Mouse (Mus musculus) monocyte, adult 2 months (primary cell): ENCODE results near the gene Fkbp11.

Source experiments
- DNase-seq, 2 experiments: peaks; one replicate each; pipeline ENCODE4 v3.0.0; 2022; ENCODE audit warnings: low spot score in 2 of 2, low read depth in 1 of 2

The Fkbp11 gene

DNA sequence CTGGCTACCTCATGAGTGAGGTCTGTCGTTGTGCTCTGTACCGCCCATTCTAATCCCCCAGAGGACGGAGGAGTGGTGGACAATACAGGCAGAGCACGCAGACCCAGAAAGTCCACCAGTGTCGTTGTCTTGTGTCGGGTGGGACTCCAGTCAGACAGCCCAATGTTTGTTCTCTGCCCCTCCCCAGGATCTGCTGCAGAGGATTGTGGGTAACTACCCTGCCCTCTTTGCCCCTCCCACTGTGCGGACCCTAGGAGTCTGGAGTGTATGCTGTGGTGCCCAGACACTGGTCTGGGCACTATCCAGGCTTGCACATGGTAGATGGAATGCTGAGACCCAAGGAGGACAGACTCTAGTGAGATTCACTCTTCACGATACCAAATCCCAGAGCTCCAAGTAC is 31.8 kb downstream of the Fkbp11 start:
- no peak for DNase-seq

DNA sequence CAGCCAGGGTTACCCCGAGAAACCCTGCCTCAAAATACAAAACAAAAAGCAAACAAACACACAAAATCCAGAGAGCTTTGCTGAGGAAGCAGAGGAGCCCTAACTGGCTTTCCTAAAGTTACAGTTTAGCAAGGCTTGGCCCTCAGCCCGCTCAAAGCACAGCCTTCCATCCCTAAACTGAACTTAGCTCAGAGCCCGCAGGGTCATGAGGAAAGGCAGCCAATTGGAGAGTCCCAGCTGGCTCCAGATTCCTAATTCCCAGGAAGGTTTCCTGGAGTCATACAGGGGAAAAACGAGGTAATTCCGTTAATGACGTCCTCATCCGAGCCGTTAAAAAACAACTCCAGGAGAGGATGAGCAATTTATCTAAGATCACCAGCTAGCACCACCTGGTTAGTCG is 32.3 kb downstream of the Fkbp11 start:
- DNase-seq: no peak

DNA sequence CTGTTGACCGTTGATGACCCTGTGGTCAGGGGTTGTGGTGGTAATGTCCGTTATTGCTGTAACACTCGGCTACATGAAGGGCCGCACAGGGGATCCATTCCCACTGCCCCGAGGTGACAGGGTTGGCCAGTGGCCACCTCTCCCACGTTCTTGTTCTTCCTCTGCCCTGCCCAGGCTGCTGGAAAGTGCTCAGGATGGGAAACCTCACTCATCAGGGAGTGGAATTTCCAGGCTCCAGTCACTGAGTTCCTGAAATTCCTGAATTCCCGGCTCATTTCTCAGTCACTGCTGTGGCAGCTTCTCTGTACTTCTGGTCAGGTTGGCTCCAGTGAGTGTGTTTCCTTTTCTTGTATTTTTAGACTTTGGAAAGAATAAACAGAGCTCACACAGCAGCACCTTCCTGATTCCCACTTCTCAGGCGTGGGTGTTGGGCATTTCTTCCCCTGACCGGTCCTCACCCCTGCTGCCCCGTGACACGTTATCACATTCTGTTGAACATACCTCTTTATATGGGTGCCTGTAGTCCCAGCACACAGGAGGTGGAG is 35.8 kb downstream of the Fkbp11 start:
- DNase-seq: no peak

DNA sequence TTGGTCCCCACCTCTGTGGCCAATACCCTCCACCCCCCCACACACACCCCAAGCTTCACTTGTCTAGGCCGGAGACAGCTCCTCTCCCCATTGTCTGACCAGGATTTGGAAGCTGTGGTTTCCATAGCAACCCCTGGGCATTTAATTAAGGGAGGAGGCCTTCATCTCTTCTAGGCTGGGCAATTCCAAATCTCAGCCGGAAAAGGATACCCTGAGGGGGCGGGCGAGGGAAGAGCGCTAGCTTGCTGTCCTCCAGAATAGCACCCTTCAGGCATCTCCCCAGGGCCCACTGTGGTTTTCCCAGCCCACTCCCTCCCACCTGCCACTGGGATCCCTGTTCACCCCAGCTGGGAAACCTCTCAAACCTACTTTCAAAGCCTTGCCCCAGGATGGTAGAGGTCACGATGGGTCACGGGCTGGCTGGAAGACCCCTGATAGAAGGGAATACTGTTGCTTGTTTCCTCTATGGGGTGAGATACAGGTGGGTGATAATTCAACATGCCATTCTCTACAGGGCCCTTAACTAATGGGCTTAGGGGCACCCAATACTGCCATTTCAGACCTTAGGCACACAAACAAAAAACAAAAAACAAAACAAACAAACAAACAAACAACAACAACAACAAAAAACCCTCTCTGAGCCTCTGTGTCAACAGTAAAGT is 36.4 kb downstream of the Fkbp11 start:
- DNase-seq: no peak

DNA sequence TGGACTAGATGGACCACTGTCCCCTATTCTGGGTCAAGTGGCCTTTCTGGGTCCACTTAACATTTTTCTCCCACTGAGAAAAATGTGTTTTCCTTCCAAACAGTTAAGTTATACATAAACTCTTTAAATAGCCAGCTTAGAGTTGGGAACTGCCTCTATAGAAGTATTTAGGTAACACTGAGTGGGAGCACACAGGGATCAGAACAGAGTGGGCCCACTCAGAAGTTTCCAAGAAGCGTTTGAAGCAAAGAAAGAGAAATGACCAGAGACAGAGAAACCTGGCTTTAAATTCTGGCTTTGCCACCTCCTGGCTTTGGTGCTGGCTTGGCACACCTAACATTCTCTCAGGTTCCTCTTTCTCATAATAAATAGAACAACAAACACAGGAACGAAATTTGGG is 38.3 kb downstream of the Fkbp11 start:
- DNase-seq: no peak

DNA sequence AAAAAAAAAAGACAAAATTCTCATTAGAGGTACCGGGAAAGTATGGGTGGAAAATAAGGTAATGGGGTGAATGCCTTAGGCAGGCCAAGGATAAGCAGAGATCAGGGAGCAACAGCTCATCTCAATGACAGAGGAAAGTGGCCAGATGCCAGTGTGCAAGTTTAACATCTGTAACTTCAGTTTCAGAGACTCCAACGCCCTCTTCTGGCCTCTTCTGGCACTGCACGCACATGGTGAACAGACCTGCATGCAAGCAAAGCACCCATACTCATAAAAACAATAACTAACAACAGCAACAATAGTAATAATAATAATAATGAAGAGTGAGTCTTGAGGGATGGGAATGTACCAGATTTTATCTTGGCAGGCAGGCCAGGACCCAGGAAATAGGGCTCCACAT is 42.1 kb downstream of the Fkbp11 start:
- DNase-seq: no peak

DNA sequence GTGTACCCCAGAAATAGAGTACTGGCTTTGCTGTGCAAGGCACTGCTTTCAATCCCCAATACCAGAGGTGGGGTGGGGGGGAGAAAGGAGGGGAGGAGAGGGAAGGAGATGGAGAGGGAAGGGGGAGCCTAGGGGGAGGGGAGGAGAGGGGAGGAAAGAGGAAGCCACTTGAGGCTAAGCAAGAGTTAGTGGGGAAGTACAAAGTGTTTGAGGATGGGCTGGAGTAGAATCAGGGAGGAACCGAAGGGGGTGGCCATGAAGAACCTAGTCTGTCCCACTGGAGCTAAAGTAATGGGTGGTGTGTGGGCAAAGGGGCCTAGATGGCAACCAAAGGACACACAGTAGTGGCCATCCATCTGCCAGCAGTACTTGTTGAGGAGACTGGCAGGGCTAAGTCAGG is 44.3 kb downstream of the Fkbp11 start:
- DNase-seq: no peak

DNA sequence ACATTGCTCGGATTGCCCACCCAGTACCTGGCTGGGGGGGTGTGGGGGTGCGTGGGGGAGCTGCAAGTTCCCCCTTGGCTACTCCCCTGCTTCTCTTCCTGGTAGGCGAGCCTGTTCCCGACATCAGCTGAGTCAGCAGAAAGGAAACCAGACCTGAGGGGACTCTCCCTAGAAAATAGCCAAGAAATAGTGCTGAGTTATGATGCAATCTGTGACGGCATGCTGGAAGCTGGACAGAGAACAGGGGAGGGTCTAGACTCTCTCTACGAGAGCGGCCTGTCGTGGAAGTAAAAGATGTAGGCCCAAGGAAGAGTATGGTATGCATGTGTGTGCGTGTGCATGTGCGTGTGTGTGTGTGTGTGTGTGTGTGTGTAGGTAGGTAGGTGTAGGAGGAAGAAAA is 44.8 kb downstream of the Fkbp11 start:
- no peak for DNase-seq

DNA sequence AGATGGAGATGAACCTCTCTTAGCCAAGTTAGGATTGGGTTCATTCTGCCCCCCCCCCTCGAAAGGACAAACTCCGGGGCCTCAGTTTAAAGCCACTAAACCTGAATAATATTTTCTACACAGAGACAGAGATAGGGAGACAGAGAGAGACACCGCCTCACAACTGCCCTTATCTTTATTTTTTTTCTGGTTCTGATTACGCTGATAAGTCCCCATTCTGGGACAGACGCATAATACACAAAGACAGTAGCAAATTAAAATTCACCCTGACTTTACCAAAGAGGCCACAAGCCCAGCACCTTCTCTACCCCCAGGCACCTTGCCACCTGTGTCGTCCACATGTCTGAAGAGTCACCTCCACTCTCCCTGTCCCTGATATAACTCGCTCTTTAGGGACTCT is 46.4 kb downstream of the Fkbp11 start:
- no peak for DNase-seq

DNA sequence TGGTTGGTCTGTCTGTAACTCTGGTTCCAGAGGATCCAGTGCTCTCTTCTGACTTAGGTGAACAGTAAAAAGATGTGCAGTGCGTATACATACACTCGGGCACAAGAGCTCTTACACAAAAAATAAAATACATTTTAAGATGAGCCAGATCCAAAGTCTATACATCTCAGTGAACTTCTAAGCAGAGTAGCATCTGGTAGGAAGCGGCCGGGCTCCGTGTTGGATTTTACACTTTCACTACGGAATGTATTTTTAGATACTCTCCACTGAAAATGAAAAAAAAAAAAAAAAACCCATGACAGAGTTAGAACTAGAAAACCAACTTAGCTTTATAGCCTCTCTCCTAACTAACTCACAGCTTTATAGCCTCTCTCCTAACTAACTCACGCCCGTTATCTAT is 47.3 kb downstream of the Fkbp11 start:
- no peak for DNase-seq

DNA sequence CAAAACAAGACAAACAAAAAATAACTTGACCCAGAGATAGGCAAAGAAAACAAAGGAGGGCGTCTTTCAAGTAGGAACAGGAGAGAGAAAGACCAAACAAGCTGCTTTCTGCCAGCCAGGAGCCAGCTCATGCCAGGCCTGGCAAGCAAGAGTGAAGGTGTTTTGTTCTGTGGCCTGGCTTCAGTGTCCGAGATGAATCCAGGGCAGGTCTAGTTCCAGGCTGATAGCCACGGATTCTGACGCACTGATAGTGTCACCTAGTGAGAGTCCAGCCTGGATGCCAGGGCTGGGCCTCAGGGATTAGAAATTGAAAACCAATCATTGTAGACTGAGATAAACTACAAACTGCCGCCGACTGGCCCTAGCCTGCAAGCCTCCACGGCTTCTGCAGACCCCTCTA is 50.0 kb downstream of the Fkbp11 start:
- no peak for DNase-seq

DNA sequence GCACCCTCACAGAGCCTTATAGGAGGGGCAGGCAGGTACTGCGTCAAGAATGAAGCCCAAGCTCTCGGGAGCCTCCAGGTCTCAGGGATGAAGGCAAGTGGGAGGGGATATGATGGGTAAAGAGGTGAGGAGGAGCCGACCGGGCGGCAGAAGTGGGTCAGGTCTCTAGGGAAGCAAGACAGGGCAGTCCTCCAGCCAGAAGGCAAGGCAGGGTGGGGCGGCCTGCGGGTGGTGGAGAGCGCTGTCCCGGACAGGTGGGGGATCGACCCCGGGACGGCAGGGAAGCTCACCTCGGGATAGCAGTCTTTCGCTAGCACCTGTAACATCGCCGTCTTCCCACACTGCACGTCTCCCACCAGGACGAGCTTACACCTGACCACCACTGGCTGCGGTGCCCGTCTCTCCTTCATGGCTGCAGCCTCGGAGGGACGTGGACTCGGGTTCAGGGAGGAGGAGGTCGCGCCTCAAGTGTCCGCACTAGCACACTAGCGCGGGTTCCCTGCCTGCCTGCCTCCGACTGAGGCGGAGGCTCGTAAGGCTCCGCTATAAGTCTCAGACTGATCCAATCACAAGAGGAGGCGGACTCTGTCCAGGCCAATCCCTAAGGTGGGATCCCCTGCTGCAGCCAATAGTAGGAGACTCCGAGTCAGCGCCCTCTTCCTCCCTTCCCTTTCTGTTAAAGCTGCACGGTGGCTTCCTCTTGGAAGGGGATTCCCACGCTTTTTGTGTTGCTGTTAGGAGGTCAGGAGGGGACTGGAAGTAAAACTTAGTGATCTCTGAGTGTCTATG is 50.9 kb downstream of the Fkbp11 start, which contains the start of gene Rnd1:
Gene Rnd1 (minus strand): TSS at position 522 of the 789 bp plus-strand sequence.
- DNase-seq: peak; percentile 49 to 76

DNA sequence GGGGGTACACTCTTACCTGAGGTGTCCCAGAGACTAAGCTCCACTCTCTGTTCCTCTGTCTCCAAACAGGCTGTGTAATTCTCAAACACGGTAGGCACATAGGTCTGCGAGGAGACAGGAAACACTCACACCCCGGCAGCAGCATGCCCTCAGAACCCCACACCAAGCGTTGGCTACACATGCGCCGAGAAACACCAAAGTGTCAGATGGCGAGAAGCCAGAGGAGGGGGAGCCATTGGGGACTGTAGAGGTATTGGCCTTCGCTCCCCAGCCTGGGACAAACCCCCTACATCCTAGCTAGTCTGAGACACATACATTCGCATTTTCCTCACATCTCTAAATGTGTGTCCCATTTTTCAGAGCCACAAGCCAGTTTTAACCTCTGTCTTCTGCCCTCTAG is 51.5 kb downstream of the Fkbp11 start:
- no peak for DNase-seq

DNA sequence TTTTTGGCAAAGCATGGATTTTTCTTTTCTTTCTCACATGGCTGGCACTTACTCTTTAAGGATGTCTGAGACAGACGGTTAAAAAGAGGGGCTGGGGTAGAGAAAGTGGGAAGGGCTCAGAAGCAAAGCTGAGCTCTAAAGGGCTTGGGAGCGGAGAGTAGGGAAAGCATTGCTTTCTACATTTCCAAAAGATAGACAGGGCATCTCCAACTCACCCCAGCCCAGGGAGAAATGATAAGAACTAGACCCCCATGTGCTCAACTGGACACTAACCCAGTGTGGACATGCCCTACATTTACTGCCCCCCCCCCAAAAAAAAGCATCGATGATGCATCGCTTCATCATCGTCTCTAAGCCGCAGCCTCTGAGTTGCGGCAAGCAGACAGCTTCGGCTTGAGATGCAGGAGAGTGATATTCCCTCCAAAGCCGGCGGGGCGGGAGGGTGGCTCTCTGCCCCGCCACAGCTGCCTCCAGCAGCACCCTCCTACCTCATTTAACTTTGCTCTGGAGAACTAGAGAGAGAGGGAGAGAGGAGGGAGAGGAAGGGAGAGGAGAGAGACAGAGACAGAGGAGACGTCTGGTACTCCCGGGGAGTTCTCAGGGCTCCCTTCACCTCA is 52.3 kb downstream of the Fkbp11 start:
- DNase-seq: no peak

DNA sequence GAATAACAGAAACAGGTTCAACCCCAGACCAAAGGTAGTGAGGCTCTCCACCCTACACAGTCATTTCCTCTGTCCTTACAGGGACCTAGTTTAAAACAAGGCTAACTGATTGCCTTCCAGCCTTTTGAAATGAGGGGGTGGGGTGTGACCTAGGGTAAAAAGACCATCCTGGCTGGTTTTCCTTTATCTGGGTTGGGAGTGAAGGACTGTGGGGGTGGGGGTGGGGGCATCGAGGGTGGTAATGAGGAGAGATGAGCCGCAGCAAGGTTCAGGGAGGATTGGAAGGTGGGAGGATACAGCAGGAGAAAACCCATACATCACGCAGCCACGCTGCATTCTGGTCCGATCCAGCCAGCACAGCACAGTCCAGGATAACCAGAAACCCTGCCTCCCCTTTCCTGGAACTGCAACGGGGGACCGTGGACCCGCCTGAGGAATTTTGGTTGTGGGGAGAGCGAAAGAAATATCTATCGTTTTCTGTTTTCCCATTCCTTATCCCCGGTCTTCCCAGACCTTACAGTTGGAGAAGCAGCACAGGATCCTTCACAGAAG is 52.9 kb downstream of the Fkbp11 start:
- DNase-seq: no peak
